Mouse (Mus musculus) adipocyte (in vitro differentiated cells): ENCODE data around the gene Cactin.

Experiments used
- DNase-seq: peaks from one replicate; pipeline ENCODE4 v3.0.0-alpha.2; 2016; ENCODE audit warnings: low spot score

Cactin gene

GRCm38 (mm10) chr10:81342686-81343505, 22.0 kb downstream of the Cactin start, which contains the start of gene Gipc3:
Gene Gipc3, minus strand, starts transcription at chr10:81343266.
- no peak for DNase-seq

- no peak for DNase-seq
These were observed 23.7 kb downstream of the Cactin start for GRCm38 (mm10) chr10:81344421-81345161.

- DNase-seq, result no peak
These were observed 24.2 kb downstream of the Cactin start for GRCm38 (mm10) chr10:81345162-81345534.

GRCm38 (mm10) chr10:81346453-81347067, 25.7 kb downstream of the Cactin start:
- no peak for DNase-seq

- DNase-seq, result peak; percentile 67
These were observed 28.2 kb downstream of the Cactin start for GRCm38 (mm10) chr10:81349146-81349545.

GRCm38 (mm10) chr10:81349961-81350350, 29.1 kb downstream of the Cactin start:
- DNase-seq, result no peak

- DNase-seq, result peak; percentile 98
These were observed 29.6 kb downstream of the Cactin start, which contains the start of gene Hmg20b for GRCm38 (mm10) chr10:81350351-81351063. Gene Hmg20b, minus strand, starts transcription at chr10:81350480.

GRCm38 (mm10) chr10:81351678-81352291, 30.9 kb downstream of the Cactin start:
- DNase-seq, result no peak

GRCm38 (mm10) chr10:81354738-81355477, 34.0 kb downstream of the Cactin start:
- no peak for DNase-seq

- peak; percentile 35 for DNase-seq
These were observed 34.6 kb downstream of the Cactin start for GRCm38 (mm10) chr10:81355533-81355932.

- DNase-seq, result no peak
These were observed 35.6 kb downstream of the Cactin start for GRCm38 (mm10) chr10:81356352-81356990.

- peak; percentile 86 for DNase-seq
These were observed 36.3 kb downstream of the Cactin start, which contains the start of gene Mfsd12 for GRCm38 (mm10) chr10:81356991-81357844. Gene Mfsd12, plus strand, starts transcription at chr10:81357491.

GRCm38 (mm10) chr10:81358209-81358608, 37.3 kb downstream of the Cactin start:
- DNase-seq, result peak; percentile 76

- DNase-seq, result peak; percentile 87
These were observed 37.9 kb downstream of the Cactin start for GRCm38 (mm10) chr10:81358841-81359240.

GRCm38 (mm10) chr10:81360721-81361120, 39.8 kb downstream of the Cactin start:
- no peak for DNase-seq

GRCm38 (mm10) chr10:81362336-81362949, 41.5 kb downstream of the Cactin start:
- no peak for DNase-seq

GRCm38 (mm10) chr10:81363436-81364346, 42.8 kb downstream of the Cactin start:
- no peak for DNase-seq

GRCm38 (mm10) chr10:81364666-81365065, 43.8 kb downstream of the Cactin start:
- no peak for DNase-seq
